Mouse (Mus musculus): ENCODE results near the gene Ank3.
A peak's percentile ranks its signal among the peaks of the same experiment; 100 is the strongest.

The Ank3 gene

GRCm38 (mm10) chr10:69762977-69763376, 364.4 kb downstream of the Ank3 start:
- no peak for DNase-seq (ENCODE audit: low read depth, low spot score)

- DNase-seq (ENCODE audit: low read depth, low spot score): no peak
Observed at GRCm38 (mm10) chr10:69764402-69764801, 365.8 kb downstream of the Ank3 start.

- DNase-seq (ENCODE audit: low read depth, low spot score): peak; percentile 26
Observed at GRCm38 (mm10) chr10:69777065-69777645, 378.6 kb downstream of the Ank3 start.

GRCm38 (mm10) chr10:69777736-69778135, 379.2 kb downstream of the Ank3 start:
- DNase-seq (ENCODE audit: low read depth, low spot score): no peak

- DNase-seq (ENCODE audit: low read depth, low spot score): peak; percentile 7
Observed at GRCm38 (mm10) chr10:69779246-69779645, 380.7 kb downstream of the Ank3 start.

- peak; percentile 52 for DNase-seq (ENCODE audit: low read depth, low spot score)
Observed at GRCm38 (mm10) chr10:69781491-69781890, 382.9 kb downstream of the Ank3 start.

GRCm38 (mm10) chr10:69785235-69785634, 386.7 kb downstream of the Ank3 start:
- peak; percentile 67 for DNase-seq (ENCODE audit: low read depth, low spot score)

GRCm38 (mm10) chr10:69785692-69786091, 387.1 kb downstream of the Ank3 start:
- no peak for DNase-seq (ENCODE audit: low read depth, low spot score)

GRCm38 (mm10) chr10:69786220-69786993, 387.8 kb downstream of the Ank3 start:
- DNase-seq (ENCODE audit: low read depth, low spot score): no peak

GRCm38 (mm10) chr10:69787379-69787778, 388.8 kb downstream of the Ank3 start:
- no peak for DNase-seq (ENCODE audit: low read depth, low spot score)

- no peak for DNase-seq (ENCODE audit: low read depth, low spot score)
Observed at GRCm38 (mm10) chr10:69790606-69791005, 392.0 kb downstream of the Ank3 start.

GRCm38 (mm10) chr10:69791951-69792350, 393.4 kb downstream of the Ank3 start:
- DNase-seq (ENCODE audit: low read depth, low spot score): no peak

- DNase-seq (ENCODE audit: low read depth, low spot score): no peak
Observed at GRCm38 (mm10) chr10:69792400-69792799, 393.8 kb downstream of the Ank3 start.

GRCm38 (mm10) chr10:69793079-69793478, 394.5 kb downstream of the Ank3 start:
- peak; percentile 62 for DNase-seq (ENCODE audit: low read depth, low spot score)

- DNase-seq (ENCODE audit: low read depth, low spot score): no peak
Observed at GRCm38 (mm10) chr10:69795656-69796055, 397.1 kb downstream of the Ank3 start.

GRCm38 (mm10) chr10:69796421-69796886, 397.9 kb downstream of the Ank3 start:
- DNase-seq (ENCODE audit: low read depth, low spot score): no peak

- no peak for DNase-seq (ENCODE audit: low read depth, low spot score)
Observed at GRCm38 (mm10) chr10:69803135-69803756, 404.7 kb downstream of the Ank3 start.

GRCm38 (mm10) chr10:69804613-69805012, 406.0 kb downstream of the Ank3 start:
- DNase-seq (ENCODE audit: low read depth, low spot score): no peak

GRCm38 (mm10) chr10:69810785-69811184, 412.2 kb downstream of the Ank3 start:
- DNase-seq (ENCODE audit: low read depth, low spot score): peak; percentile 49

- DNase-seq (ENCODE audit: low read depth, low spot score): no peak
Observed at GRCm38 (mm10) chr10:69813823-69814522, 415.4 kb downstream of the Ank3 start.

- DNase-seq (ENCODE audit: low read depth, low spot score): no peak
Observed at GRCm38 (mm10) chr10:69821245-69821644, 422.7 kb downstream of the Ank3 start.

- DNase-seq (ENCODE audit: low read depth, low spot score): no peak
Observed at GRCm38 (mm10) chr10:69828770-69829169, 430.2 kb downstream of the Ank3 start.

Data from skeletal muscle tissue, adult 2 months (tissue).